In the genomic region with DNA sequence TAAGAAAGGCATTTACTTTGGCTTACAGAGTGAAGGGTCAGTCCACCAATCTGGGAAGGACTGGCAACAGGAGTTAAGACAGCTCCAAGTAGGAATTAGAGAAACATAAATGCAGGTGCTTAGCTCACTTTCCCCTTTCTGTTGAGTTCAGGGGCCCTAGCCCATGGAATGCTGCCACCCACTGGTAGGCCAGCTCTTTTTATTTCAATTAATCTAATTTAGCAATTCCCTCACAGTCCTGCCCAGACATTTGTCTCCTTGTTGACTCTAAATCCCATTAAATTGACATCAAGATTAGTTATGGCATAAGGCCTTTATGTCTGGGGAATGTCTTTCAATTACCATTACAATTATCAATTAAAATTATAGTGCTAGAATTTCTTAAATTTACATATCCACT, we compare ENCODE assay signal across 8 mouse cellular contexts.
DNase-seq lines count a peak whose midpoint lies in the region; ATAC-seq and TF ChIP-seq lines count a peak whose summit lies in the region.

No protein-coding gene starts in this region.

- H3K4me1 ChIP-seq in heart, postnatal 0 days (ENCODE audit: control insufficient read depth, insufficient read depth): no peaks in the 10 kb centered on the region
- no peaks in the 10 kb centered on the region for H3K4me1 ChIP-seq in neural tube, embryonic 11.5 days (ENCODE audit: control insufficient read depth, insufficient read depth, low read length)
- no peaks in the 10 kb centered on the region for H3K4me1 ChIP-seq in neural tube, embryonic 15.5 days
- no peaks in the 10 kb centered on the region for H3K4me1 ChIP-seq in midbrain, postnatal 0 days (ENCODE audit: insufficient read depth, low read length)
- no peaks in the 10 kb centered on the region for H3K4me1 ChIP-seq in forebrain, embryonic 13.5 days

- no peaks in the 10 kb centered on the region for H3K36me3 ChIP-seq in heart, postnatal 0 days (replicated peaks; ENCODE audit: control insufficient read depth, insufficient read depth, low read length)
- H3K36me3 ChIP-seq in neural tube, embryonic 11.5 days (ENCODE audit: control insufficient read depth, insufficient read depth, low read length): no peaks in the 10 kb centered on the region
- H3K36me3 ChIP-seq in neural tube, embryonic 15.5 days: no peaks in the 10 kb centered on the region
- H3K36me3 ChIP-seq in midbrain, postnatal 0 days (ENCODE audit: insufficient read depth, low read length): no peaks in the 10 kb centered on the region
- no peaks in the 10 kb centered on the region for H3K36me3 ChIP-seq in forebrain, embryonic 13.5 days (ENCODE audit: poor library complexity, severe bottlenecking)

- TF ChIP-seq CTCF in heart, postnatal 0 days (IDR thresholded peaks at IDR 0.05; ENCODE audit: low read depth): peak; percentile 30
- peak; percentile 60 for TF ChIP-seq CTCF in midbrain, postnatal 0 days (IDR thresholded peaks at IDR 0.05)

- H3K9me3 ChIP-seq in heart, postnatal 0 days (replicated peaks; ENCODE audit: control insufficient read depth, low read length): no peaks in the 10 kb centered on the region
- no peaks in the 10 kb centered on the region for H3K9me3 ChIP-seq in neural tube, embryonic 11.5 days (ENCODE audit: control insufficient read depth, low read length)
- no peaks in the 10 kb centered on the region for H3K9me3 ChIP-seq in neural tube, embryonic 15.5 days (replicated peaks)
- no peaks in the 10 kb centered on the region for H3K9me3 ChIP-seq in midbrain, postnatal 0 days (ENCODE audit: low read length)
- no peaks in the 10 kb centered on the region for H3K9me3 ChIP-seq in forebrain, embryonic 13.5 days (replicated peaks)

- no peak for ATAC-seq in heart, postnatal 0 days (ENCODE audit: insufficient read depth, low read depth)
- peak; percentile 58; the same call in 1 of the 2 replicates for ATAC-seq in neural tube, embryonic 11.5 days (ENCODE audit: insufficient read depth, low FRiP score, low TSS enrichment)
- no peak for ATAC-seq in neural tube, embryonic 15.5 days (ENCODE audit: low FRiP score)
- ATAC-seq in midbrain, postnatal 0 days (ENCODE audit: low FRiP score): no peak
- ATAC-seq in CD4-positive, CD25-positive, alpha-beta regulatory T cell, adult 4 months: no peak
- no peak for ATAC-seq in forebrain, embryonic 13.5 days

- no peak overlapping the region for H3K4me3 ChIP-seq in heart, postnatal 0 days (ENCODE audit: low read depth, low read length)
- no peak overlapping the region for H3K4me3 ChIP-seq in neural tube, embryonic 11.5 days (ENCODE audit: low read depth, low read length)
- H3K4me3 ChIP-seq in neural tube, embryonic 15.5 days (replicated peaks): no peak overlapping the region
- H3K4me3 ChIP-seq in midbrain, postnatal 0 days (ENCODE audit: low read depth, low read length): no peak overlapping the region
- no peak overlapping the region for H3K4me3 ChIP-seq in forebrain, embryonic 13.5 days

- H3K4me2 ChIP-seq in heart, postnatal 0 days (ENCODE audit: low read depth, low read length): no peak overlapping the region
- no peak overlapping the region for H3K4me2 ChIP-seq in neural tube, embryonic 11.5 days (ENCODE audit: low read depth)
- H3K4me2 ChIP-seq in neural tube, embryonic 15.5 days: no peak overlapping the region
- H3K4me2 ChIP-seq in midbrain, postnatal 0 days (ENCODE audit: low read depth, low read length, poor library complexity, severe bottlenecking): no peak overlapping the region
- H3K4me2 ChIP-seq in forebrain, embryonic 13.5 days: no peak overlapping the region

- no peak for TF ChIP-seq EP300 in heart, postnatal 0 days (IDR thresholded peaks at IDR 0.05; ENCODE audit: low read depth)

- no peaks in the 10 kb centered on the region for H3K27me3 ChIP-seq in heart, postnatal 0 days (ENCODE audit: control insufficient read depth, insufficient read depth, low read length)
- H3K27me3 ChIP-seq in neural tube, embryonic 11.5 days (ENCODE audit: control insufficient read depth, insufficient read depth, low read length): no peaks in the 10 kb centered on the region
- no peaks in the 10 kb centered on the region for H3K27me3 ChIP-seq in neural tube, embryonic 15.5 days (replicated peaks)
- no peaks in the 10 kb centered on the region for H3K27me3 ChIP-seq in midbrain, postnatal 0 days (ENCODE audit: insufficient read depth, low read length)
- H3K27me3 ChIP-seq in forebrain, embryonic 13.5 days: no peaks in the 10 kb centered on the region

- H3K27ac ChIP-seq in heart, postnatal 0 days (ENCODE audit: low read depth): no peak overlapping the region
- no peak overlapping the region for H3K27ac ChIP-seq in neural tube, embryonic 11.5 days (ENCODE audit: low read depth, low read length)
- H3K27ac ChIP-seq in neural tube, embryonic 15.5 days (replicated peaks): no peak overlapping the region
- H3K27ac ChIP-seq in midbrain, postnatal 0 days (ENCODE audit: low read depth, low read length): no peak overlapping the region
- H3K27ac ChIP-seq in forebrain, embryonic 13.5 days: no peak overlapping the region

- no peak for DNase-seq in heart, postnatal 0 days (ENCODE audit: low spot score)
- DNase-seq in heart, adult 8-10 months (ENCODE audit: low spot score): no peak
- DNase-seq in neural tube, embryonic 11.5 days (ENCODE audit: low spot score): peak; percentile 26
- peak; percentile 5 to 25 for DNase-seq in cerebellum, postnatal 25 days
- peak; percentile 28 for DNase-seq in midbrain, postnatal 0 days (ENCODE audit: low spot score)

- H3K9ac ChIP-seq in heart, postnatal 0 days (replicated peaks; ENCODE audit: low read depth, low read length): no peak overlapping the region
- no peak overlapping the region for H3K9ac ChIP-seq in neural tube, embryonic 11.5 days (ENCODE audit: low read length)
- H3K9ac ChIP-seq in neural tube, embryonic 15.5 days (replicated peaks): no peak overlapping the region
- H3K9ac ChIP-seq in midbrain, postnatal 0 days (replicated peaks; ENCODE audit: low read length, poor library complexity, severe bottlenecking): no peak overlapping the region
- H3K9ac ChIP-seq in forebrain, embryonic 13.5 days: no peak overlapping the region

Comparison
In these comparisons a context has a peak if more than half of its experiments do, and no peak if none do; other contexts are left out.
1. DNase-seq: peak in neural tube, embryonic 11.5 days (single experiment), cerebellum, postnatal 25 days (2 of 2) and midbrain, postnatal 0 days (single experiment); none in heart, postnatal 0 days (single experiment) and heart, adult 8-10 months (single experiment).